Mouse (Mus musculus): ENCODE measurements around the gene Fras1.

Fras1 gene

DNA sequence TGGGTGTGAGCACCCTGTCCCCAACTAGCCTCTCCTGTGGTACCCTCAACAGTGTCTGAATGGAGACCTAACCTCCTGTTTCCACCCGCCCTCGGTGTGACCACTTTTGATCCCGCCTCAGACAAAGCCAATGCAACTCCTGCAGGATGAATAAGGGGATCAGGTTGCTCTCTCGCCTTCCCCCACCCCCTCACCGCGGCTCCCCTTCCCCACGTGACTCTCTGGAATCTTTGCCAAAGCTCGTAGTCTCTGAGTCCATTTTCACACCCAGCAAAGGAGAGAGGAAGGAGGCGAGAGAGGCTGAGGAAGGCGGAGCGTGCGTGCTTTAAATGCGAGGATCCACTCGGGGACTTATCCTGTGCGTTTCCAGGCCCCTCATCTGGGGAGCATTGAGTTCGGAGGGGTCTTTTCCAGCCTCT is at the start of gene Fras1:
Gene Fras1, plus strand, starts transcription at position 389 of the 419 bp plus-strand sequence.
- no peak for DNase-seq (ENCODE audit: low spot score in 2 of 2)

- no peak for DNase-seq (ENCODE audit: low spot score in 2 of 2)
These were observed 42.6 kb upstream of the Fras1 start for GRCm38 (mm10) chr5:96331048-96331737.

GRCm38 (mm10) chr5:96331738-96332070 is 42.1 kb upstream of the Fras1 start:
- DNase-seq (ENCODE audit: low spot score in 2 of 2) = no peak

- DNase-seq (ENCODE audit: low spot score in 2 of 2) = no peak
These were observed 39.8 kb upstream of the Fras1 start for GRCm38 (mm10) chr5:96333963-96334362.

DNA sequence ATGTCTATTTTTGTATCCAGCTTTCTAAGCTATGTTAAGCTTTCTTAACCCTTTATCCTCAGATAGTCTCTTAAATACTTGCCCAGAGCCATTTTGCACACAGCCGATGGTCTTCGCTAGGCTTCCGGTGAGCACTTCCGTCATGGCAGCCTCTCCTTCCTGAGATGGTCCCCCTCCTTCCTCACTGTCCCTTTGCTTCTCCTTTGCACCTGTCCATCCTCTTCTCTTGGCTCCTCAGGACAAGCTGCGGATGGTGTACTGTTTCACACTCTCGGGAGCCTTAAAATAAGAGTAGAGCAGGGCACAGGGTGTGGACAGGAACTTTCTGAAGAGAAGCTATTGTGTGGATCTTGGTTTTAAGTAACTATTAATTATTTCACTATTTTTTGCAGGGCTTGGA is 33.2 kb upstream of the Fras1 start:
- DNase-seq (ENCODE audit: low spot score in 2 of 2) = no peak

DNA sequence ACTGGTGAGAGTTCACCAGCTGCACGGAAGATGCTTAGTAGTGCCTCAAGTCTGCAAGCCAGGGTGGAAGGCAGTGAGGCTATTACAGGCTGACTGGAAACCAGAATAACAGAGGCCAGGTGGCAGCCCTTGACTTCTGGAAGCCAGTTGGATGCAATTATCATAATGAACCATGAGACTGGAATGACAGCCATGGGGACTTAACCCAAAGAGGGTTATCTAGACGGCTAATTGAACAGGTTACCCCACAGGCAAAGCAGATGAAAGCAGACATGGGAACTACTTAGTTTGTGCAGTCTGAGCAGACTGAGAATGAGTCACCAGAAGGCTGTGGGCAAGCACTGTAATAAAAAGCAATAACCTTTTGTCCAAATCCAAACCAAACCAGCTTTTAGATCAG is 28.8 kb upstream of the Fras1 start:
- no peak for DNase-seq (ENCODE audit: low spot score in 2 of 2)

- no peak for DNase-seq (ENCODE audit: low spot score in 2 of 2)
These were observed 21.8 kb upstream of the Fras1 start for GRCm38 (mm10) chr5:96351963-96352362.

- no peak for DNase-seq (ENCODE audit: low spot score in 2 of 2)
These were observed 9.8 kb upstream of the Fras1 start for GRCm38 (mm10) chr5:96363950-96364349.

DNA sequence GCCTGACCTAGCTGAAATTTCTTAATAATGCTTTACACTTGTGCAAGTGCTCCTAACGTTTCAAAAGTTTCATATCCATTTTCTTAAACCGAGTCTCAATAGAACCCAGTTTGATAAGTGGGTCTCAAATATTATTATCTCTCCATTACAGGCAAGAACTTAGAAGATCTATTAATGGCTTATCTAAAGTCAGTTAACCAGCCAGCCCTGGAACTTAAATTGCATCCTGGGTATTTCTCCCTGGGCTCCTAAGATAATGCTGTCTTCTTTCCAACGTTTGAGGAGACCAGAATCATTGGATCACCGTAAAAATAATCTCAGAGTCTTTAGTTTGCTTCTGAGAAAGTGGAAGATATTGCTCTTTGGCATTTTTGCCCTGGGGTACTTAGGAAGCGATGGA is 8.2 kb upstream of the Fras1 start:
- DNase-seq (ENCODE audit: low spot score in 2 of 2) = no peak

- no peak for DNase-seq (ENCODE audit: low spot score in 2 of 2)
These were observed 6.5 kb upstream of the Fras1 start for GRCm38 (mm10) chr5:96367260-96367659.

DNA sequence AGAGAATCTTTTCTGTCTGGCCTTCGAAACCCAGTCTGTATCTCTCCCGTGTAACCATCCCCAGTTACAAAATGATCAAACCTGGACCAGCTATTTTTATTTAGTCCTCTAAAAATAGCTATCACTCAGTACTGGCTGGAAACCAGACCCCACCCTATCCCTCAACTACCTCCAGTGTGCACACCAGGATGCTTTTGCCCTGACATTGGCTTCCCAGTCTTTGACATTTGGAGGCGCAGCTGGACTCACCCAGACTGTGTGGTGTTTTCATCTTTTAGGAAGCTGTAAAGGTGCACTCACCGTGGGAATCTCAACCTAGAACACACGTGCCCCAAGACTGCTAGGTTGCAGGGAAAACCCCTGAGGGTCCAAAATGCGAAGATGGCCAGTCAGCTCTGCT is 649 bp upstream of the Fras1 start:
- no peak for DNase-seq (ENCODE audit: low spot score in 2 of 2)

DNA sequence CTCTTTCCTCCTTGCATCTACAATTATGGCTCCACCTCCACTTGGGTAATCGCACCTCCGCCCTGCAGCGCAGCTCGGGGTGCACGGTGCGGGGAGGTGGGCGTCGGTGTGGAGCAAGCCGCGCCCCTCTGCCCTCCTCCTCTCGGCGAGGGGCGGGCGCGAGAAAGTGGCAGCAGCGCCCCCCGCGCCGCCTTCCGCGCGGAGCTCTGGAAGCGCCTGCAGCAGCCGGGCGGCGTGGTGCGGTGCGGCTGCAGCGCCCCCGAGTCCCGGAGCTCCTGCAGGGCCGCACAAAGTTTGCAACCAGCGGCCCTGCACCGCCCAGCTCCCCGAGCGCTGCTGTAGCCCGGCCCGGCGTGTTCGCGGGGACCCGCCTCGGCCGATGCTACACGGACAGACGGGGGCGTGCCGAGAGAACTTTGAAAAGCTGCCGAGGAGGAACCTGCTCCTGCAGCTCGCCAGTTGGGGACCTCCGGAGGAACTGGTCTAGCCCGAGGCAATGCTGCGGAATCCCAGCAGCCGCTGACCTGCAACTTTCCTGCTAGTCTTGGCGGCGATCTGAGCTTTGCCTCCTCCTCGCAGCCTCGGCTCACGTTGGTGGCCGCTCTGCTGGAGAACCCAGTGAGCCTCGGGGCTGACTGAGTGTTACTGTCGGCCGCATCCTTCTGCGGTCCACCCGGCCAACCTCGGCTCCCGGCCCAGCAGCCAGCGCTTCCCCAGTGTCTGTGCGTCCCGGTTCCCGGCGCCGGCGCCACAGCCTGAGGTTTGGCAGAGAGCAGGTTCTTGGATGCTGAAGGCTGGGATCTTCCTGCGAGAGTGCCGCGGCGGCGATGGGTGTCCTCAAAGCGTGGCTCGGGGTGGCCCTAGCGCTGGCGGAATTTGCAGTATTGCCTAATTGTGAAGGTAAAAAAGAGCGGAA is 489 bp downstream of the Fras1 start:
- peak in 1 of 2 experiments; percentile 17 for DNase-seq (ENCODE audit: low spot score in 2 of 2)

DNA sequence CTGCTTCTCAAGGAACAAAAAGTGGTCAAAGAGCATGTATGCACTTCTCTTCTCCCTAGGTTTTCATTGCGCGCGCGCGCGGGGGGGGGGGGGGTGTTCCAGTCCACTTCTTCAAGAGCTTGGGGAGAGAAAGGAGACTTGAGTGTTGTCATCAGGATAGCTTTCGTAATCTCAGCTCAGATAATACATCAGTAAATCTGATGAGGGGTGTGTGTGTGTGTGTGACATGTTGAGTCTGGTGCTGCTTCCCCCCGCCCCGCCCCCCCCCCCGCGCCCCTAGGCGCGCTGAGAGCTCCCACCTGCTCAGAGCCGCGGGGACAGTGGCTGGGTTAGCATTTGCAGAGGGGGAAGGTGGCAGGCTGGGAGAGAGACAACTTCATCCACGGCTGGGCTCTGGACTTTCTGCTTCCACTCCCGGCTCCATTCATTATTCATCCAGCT is 1.7 kb downstream of the Fras1 start:
- no peak for DNase-seq (ENCODE audit: low spot score in 2 of 2)

DNA sequence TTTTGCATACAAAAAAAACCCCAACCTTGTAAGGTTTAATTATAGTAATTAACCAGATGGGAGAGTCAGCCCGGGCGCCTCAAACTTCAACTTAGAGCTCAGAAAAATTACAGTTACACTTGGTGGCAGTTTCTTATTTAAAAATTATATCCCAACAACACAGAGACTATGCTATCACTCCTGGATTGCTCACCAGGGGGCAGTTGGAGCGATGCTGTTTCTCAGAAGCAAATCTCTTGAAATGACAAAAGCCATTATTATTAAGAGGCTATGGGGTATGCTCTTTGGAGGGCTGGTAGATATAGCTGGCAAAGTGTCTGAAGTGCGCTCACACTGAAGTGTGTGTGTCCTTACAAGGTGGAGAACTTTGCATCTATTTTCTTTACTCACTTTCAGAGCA is 2.5 kb downstream of the Fras1 start:
- no peak for DNase-seq (ENCODE audit: low spot score in 2 of 2)

- no peak for DNase-seq (ENCODE audit: low spot score in 2 of 2)
These were observed 12.6 kb downstream of the Fras1 start for GRCm38 (mm10) chr5:96386138-96386933.

GRCm38 (mm10) chr5:96388306-96388705 is 14.6 kb downstream of the Fras1 start:
- DNase-seq (ENCODE audit: low spot score in 2 of 2) = no peak

DNA sequence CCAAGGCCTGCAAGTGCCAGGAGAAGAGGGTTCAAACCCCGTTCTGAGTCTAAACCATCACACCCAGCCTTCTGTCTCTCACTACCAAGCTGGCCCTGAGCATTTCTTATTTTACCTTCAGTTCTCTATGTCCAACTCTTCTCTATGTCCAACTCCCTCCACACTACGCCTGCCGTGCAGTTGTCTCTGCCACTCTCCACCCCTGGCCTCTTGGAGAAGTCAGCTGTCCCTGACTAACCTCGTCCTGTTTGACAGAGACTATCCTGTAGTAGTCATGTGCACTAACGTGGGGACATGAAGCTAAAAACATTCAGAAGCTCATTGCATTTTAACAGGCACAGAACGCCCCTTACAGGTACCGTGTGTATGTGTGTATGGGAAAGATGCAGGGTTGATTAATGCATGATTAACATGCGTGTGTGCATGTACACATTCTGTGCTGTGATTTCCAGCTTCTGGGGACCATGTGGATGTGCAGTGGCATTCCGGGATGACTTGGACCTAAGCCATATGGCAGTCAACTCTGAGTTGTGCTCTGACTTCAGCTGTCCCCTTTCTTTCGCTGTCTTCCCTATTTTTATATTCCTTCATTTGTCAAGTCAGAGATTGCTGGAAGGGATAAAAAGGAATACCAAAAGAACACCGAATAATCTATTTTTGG is 16.3 kb downstream of the Fras1 start:
- DNase-seq (ENCODE audit: low spot score in 2 of 2) = no peak

DNA sequence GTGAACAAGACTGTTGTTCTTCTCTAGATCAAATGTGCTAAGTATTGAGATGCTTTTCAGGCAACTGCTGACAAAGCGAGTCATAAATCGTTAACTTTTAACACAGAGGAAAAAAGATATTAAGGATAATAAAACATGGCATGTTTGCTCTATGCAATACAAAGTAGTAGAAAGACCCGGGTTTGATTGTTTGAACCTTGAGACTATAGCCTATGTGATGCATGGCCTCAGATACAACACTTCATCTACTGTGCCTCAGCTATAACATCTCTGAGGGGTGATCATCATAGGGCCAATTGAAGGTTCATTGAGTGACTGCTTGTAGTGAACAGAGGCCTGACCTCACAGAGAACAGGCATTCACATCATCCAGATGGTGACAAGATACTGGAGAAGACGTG is 17.3 kb downstream of the Fras1 start:
- no peak for DNase-seq (ENCODE audit: low spot score in 2 of 2)

- DNase-seq (ENCODE audit: low spot score in 2 of 2) = no peak
These were observed 21.2 kb downstream of the Fras1 start for GRCm38 (mm10) chr5:96394947-96395346.

GRCm38 (mm10) chr5:96395786-96396650 is 22.3 kb downstream of the Fras1 start:
- DNase-seq (ENCODE audit: low spot score in 2 of 2) = peak in 1 of 2 experiments; percentile 2

DNA sequence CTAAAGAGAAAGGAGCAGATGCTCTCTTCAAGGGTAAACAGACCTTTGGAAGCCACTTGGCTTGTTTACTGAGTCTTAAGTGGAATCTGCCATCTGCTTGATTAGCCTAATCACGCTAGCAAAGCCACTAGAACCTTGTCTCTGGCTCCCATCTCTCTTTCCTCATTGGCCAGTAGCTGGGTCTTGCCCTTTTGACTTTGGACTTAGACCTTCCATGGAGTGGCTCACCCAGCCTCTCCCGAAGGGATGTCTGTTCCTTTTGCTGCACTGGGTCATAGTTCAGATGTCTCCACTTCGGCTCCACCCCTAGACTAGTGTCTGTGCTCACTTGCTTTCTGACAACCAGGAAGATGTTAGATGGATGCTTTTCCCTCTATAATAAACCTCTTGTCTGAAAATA is 28.8 kb downstream of the Fras1 start:
- DNase-seq (ENCODE audit: low spot score in 2 of 2) = no peak

Measured in spleen, postnatal 4 days (tissue).